11 mouse cellular contexts compared by ENCODE assay signal in the genomic region with DNA sequence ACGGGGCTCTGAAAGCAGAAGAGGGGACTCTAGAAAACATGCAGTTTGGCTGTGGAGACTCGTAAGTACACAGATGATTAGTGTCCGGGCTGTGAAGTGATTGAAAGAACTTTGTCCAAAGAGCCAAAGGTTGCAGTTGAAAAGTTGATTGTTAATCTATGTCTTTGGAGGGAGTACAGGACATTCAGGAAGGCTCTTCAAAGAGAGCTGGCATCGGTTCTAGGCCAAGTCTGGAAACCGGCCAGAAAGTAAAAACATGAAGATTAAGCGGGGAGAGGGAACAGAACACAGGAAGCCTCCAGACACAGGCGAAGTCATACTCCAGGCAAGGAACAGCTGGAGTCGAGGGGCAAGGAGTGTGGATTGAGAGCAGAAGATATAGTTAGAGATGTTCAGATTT. TPM values are rescaled to one million over a fixed set of nuclear protein-coding genes. Genes with fewer than 3 reads are reported as not detected.
DNase-seq lines count a peak whose midpoint lies in the region; ATAC-seq and TF ChIP-seq lines count a peak whose summit lies in the region.
"Had no signal": no experiment of that assay in that cellular context is flagged by ENCODE, and none has a peak within 500 bp of the region (broad histone marks: within the 10 kb centered on the region; RNA-seq: fewer than 3 reads in every experiment).

No protein-coding gene starts in this region.

- ATAC-seq in heart, embryonic 15.5 days (replicated peaks; ENCODE audit: insufficient number of reproducible peaks, insufficient read depth, low FRiP score, low read depth): no peak
- ATAC-seq in lung, postnatal 0 days: peak; percentile 18; the same call in 1 of the 2 replicates

- no peak overlapping the region for H3K9ac ChIP-seq in heart, embryonic 15.5 days
- no peak overlapping the region for H3K9ac ChIP-seq in lung, postnatal 0 days (replicated peaks; ENCODE audit: low read depth)

- no peak overlapping the region for H3K4me3 ChIP-seq in heart, embryonic 15.5 days
- H3K4me3 ChIP-seq in lung, postnatal 0 days (ENCODE audit: low read depth, low read length): no peak overlapping the region
- H3K4me3 ChIP-seq in embryonic facial prominence, embryonic 10.5 days: no peak overlapping the region
- H3K4me3 ChIP-seq: forebrain, embryonic 10.5 days; midbrain, embryonic 10.5 days had no signal

- no peaks in the 10 kb centered on the region for H3K9me3 ChIP-seq in heart, embryonic 15.5 days (replicated peaks)
- H3K9me3 ChIP-seq in lung, postnatal 0 days (ENCODE audit: low read length): no peaks in the 10 kb centered on the region
- H3K9me3 ChIP-seq in embryonic facial prominence, embryonic 10.5 days: no peaks in the 10 kb centered on the region
- H3K9me3 ChIP-seq: forebrain, embryonic 10.5 days; midbrain, embryonic 10.5 days had no signal

- H3K4me1 ChIP-seq in heart, embryonic 15.5 days (replicated peaks): peaks cover 43% of the 10 kb centered on the region
- H3K4me1 ChIP-seq in lung, postnatal 0 days (ENCODE audit: insufficient read depth, low read depth, low read length): peaks cover 21% of the 10 kb centered on the region; the same call in 1 of the 2 replicates
- H3K4me1 ChIP-seq in embryonic facial prominence, embryonic 10.5 days: peaks cover 31% of the 10 kb centered on the region

- 28% methylated on average over 8 of the region's 8 CpGs for WGBS in heart, embryonic 15.5 days
- WGBS in lung, postnatal 0 days: 19% methylated on average over 8 of the region's 8 CpGs
- WGBS in embryonic facial prominence, embryonic 10.5 days: 85% methylated on average over 8 of the region's 8 CpGs

- intact Hi-C loops in heart, postnatal 14 days (cut with DNase I): no loop called here

- no peaks in the 10 kb centered on the region for H3K27me3 ChIP-seq in heart, embryonic 15.5 days
- no peaks in the 10 kb centered on the region for H3K27me3 ChIP-seq in lung, postnatal 0 days (replicated peaks; ENCODE audit: insufficient read depth, low read length)
- peaks cover 9% of the 10 kb centered on the region; the same call in 1 of the 2 replicates for H3K27me3 ChIP-seq in embryonic facial prominence, embryonic 10.5 days (replicated peaks; ENCODE audit: low read depth, poor library complexity, severe bottlenecking)

- no peak for DNase-seq in heart, adult 9 months (ENCODE audit: low spot score in 2 of 2)
- peak; percentile 37 to 59 for DNase-seq in heart, postnatal 14 days
- DNase-seq in kidney, adult 9 months: peak; percentile 95
- peak; percentile 34 for DNase-seq in lung, postnatal 0 days (ENCODE audit: low spot score)
- DNase-seq in gastrocnemius, adult 8-10 months (ENCODE audit: low spot score in 2 of 2): no peak
- no peak for DNase-seq in embryonic facial prominence, embryonic 10.5 days (ENCODE audit: low spot score)
- DNase-seq: gastrocnemius, postnatal 36 days had no signal

- H3K4me2 ChIP-seq in heart, embryonic 15.5 days: no peak overlapping the region
- no peak overlapping the region for H3K4me2 ChIP-seq in lung, postnatal 0 days (replicated peaks; ENCODE audit: low read depth, low read length)

- H3K36me3 ChIP-seq in heart, embryonic 15.5 days: no peaks in the 10 kb centered on the region
- no peaks in the 10 kb centered on the region for H3K36me3 ChIP-seq in lung, postnatal 0 days (ENCODE audit: insufficient read depth, low read length)
- H3K36me3 ChIP-seq in embryonic facial prominence, embryonic 10.5 days (replicated peaks): no peaks in the 10 kb centered on the region
- H3K36me3 ChIP-seq: forebrain, embryonic 10.5 days; midbrain, embryonic 10.5 days had no signal

- no peak for TF ChIP-seq EP300 in lung, postnatal 0 days (IDR thresholded peaks at IDR 0.05)

- no peak for TF ChIP-seq CTCF in lung, postnatal 0 days (IDR thresholded peaks at IDR 0.05)

- peak overlapping the region; percentile 80 for H3K27ac ChIP-seq in heart, embryonic 15.5 days
- no peak overlapping the region for H3K27ac ChIP-seq in lung, postnatal 0 days (ENCODE audit: low read length)
- no peak overlapping the region for H3K27ac ChIP-seq in embryonic facial prominence, embryonic 10.5 days (replicated peaks)
- H3K27ac ChIP-seq: forebrain, embryonic 10.5 days; midbrain, embryonic 10.5 days had no signal

RNA-seq across cellular contexts. Expression of a gene that starts 32.6 kb away (rescaled TPM):
- polyA plus RNA-seq in heart, embryonic 15.5 days (2015; fragmentation: Nextera tagmentation; extraction: Ambion mirVana): 4.7 and 4.9 TPM in 2 replicates
- 10 to 100 TPM; 21.8 to 22.4 TPM for total RNA-seq in heart, postnatal 14 days (2021)
- 1.8 and 2.1 TPM in 2 replicates for polyA plus RNA-seq in lung, postnatal 0 days (2015; fragmentation: Nextera tagmentation; extraction: Ambion mirVana)
- 10 to 100 TPM in 2 of 4 experiments, 1 to 10 TPM in 2; 8.4 to 14.1 (median 10.2) TPM for total RNA-seq in gastrocnemius, adult 8-10 months (2022)
- polyA plus RNA-seq in embryonic facial prominence, embryonic 10.5 days (2016; fragmentation: Nextera tagmentation; extraction: Ambion mirVana): 0.93 and 1.2 TPM in 2 replicates
- total RNA-seq: neutrophil, adult 5-6 weeks had no signal

Comparison
In these comparisons a context has a peak if more than half of its experiments do, and no peak if none do; other contexts are left out.
1. DNase-seq: peak in heart, postnatal 14 days (2 of 2), kidney, adult 9 months (single experiment) and lung, postnatal 0 days (single experiment); none in heart, adult 9 months (0 of 2), gastrocnemius, adult 8-10 months (0 of 2) and embryonic facial prominence, embryonic 10.5 days (single experiment).